Mouse (Mus musculus) spleen, adult 12 weeks (tissue): ENCODE results near the gene Vwa2.

Source experiments
- DNase-seq: peaks from one replicate; pipeline ENCODE4 v3.0.0; 2022; ENCODE audit warnings: low spot score

Gene Vwa2

DNA sequence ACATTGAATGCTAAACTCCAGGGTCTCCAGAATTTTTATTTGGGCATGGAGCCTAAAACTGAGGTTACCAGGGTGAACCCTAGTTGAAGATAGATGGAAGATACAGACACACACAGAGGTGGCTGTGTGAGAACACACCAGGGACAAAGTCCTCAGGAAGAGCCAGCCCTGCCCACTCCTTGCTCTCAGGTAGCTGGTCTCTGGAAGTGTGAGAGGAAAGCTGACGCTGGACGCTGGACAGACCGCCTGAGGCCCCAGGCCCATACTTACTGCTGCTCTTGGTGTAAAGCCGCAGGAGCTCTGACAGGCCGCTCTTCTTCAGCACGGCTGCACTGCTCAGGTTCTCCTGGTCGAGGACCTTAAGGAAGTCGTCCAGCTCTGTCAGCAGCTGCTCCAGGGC, 75.8 kb downstream of the Vwa2 start:
- DNase-seq: no peak

- DNase-seq: no peak
Observed at GRCm38 (mm10) chr19:56950818-56951217, 76.8 kb downstream of the Vwa2 start.

DNA sequence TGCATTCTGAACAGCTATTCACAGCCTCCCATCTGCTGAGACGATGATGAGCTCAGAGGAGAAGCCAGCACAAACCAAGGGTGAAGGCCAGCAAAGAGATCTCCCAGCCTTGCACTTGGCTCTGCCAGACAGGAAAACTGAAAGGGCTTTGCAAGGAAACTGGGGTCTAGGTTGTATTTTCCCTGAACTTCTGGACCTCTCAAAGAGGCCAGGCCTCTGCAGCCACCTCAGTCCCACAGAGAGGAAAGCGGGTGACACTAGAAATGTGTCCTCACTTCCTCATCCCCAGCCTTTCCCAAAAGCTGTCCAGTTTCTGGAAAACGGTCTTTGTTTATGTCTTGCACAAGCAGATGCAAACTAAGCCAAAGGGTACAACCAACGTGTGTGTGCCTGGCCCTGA, 79.8 kb downstream of the Vwa2 start:
- DNase-seq: no peak

DNA sequence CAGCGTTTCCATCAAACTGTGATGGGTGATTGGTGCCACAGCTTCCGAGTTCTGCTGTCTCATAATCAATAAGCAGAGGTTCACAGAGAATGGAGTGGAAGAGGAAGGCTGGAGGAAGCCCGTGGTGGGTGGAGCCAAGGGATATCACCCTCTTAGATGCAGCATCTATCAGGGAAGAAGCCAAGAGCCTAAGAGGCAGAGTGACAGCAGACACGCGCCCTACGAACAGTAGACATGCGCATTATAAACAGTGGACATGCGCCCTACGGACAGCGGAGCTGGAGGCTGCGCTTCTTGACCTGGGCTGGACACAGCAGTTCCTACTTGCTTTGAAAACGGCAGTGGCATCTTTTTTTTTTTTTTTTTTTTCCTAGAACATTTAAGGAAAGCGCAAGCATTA, 80.8 kb downstream of the Vwa2 start:
- DNase-seq: no peak

DNA sequence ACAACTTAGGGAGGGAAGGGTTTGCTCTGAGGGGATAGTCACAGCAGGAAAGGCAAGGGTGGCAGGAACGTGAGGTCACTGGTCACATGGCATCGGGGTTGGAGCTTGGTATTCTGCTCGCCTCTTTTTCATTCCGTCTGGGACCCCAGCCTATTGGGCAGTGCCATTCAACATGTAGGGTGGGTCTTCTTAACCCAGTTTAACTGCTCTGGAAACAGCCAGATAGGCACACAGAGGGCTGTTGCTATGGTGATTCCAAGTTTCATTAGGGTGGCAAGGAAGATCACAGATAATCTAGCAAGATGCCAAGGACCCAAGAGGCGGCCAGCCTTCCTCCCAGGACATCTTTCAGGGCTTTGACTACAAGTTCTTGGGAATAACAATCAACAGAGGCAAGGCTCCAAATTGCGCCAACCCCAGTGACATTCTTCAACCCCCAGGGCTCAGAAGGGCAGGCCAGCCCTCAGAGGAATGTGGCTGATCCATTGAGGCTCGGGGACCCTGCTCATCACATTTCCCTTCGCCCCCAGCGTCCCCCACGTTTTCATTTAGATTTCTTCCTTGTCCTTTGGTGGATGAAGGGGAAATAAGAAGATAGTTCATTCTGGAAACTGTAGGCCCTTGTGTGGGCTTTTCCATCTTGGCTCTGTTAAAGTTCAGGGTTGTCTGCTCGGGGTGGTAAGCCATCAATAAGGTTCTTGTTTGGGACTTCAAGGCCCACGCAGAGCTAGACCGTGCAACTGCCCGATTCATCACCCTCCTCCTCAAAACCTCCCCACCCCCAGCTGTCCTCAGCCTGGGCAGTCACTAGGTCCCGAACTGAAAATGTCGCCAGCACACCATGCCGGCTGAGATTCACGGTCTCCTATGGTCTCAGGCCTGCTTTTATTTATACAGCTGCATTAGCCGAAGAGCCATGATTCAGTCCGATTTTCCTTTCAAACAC, 81.8 kb downstream of the Vwa2 start:
- DNase-seq: no peak

DNA sequence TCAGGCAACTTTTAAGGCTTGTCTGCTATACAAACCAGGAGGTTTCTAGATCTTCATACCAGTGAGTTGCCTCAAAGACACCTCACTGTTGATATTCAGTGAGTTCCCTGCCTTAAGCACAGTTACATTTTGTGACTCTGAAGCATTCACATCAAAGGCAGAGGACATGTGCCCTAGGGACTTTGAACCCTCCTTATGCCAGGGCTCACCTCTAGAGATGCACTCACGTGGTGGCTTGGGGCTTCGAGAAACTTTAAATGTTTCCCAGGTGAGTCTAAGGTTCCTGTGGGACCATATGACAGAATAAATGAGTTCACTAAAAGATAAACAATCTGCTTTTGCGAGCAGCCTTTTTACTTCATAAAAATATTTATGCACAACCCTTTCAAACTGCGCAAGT, 84.0 kb downstream of the Vwa2 start:
- no peak for DNase-seq

GRCm38 (mm10) chr19:56958582-56959021, 84.6 kb downstream of the Vwa2 start:
- no peak for DNase-seq

DNA sequence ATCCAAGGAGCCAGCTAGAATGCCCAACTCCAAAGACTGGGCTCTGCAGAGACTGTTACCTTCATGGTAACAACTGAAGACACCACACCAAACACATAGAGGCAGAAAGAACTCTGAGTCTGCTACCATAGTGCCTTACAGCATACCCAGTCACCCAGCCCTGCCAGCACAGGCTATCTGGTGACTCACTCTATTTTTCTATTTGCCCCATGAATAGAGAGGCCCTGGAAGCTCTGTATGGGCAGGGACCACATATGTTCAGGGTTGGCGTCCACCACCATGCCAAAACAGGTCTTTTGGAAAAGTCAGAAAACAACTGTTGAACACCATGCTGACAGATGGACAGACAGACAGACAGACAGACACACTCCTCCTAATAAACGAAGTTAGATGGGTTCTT, 85.0 kb downstream of the Vwa2 start:
- no peak for DNase-seq

- no peak for DNase-seq
Observed at GRCm38 (mm10) chr19:56959601-56960000, 85.6 kb downstream of the Vwa2 start.
